Mouse (Mus musculus) retina, postnatal 7 days (tissue): Measurements from ENCODE around the gene Nfix.

ENCODE experiments used
- DNase-seq: peaks from one replicate; pipeline ENCODE4 v3.0.0-alpha.2; 2012; ENCODE audit warnings: low read depth, low spot score

Gene Nfix

DNA sequence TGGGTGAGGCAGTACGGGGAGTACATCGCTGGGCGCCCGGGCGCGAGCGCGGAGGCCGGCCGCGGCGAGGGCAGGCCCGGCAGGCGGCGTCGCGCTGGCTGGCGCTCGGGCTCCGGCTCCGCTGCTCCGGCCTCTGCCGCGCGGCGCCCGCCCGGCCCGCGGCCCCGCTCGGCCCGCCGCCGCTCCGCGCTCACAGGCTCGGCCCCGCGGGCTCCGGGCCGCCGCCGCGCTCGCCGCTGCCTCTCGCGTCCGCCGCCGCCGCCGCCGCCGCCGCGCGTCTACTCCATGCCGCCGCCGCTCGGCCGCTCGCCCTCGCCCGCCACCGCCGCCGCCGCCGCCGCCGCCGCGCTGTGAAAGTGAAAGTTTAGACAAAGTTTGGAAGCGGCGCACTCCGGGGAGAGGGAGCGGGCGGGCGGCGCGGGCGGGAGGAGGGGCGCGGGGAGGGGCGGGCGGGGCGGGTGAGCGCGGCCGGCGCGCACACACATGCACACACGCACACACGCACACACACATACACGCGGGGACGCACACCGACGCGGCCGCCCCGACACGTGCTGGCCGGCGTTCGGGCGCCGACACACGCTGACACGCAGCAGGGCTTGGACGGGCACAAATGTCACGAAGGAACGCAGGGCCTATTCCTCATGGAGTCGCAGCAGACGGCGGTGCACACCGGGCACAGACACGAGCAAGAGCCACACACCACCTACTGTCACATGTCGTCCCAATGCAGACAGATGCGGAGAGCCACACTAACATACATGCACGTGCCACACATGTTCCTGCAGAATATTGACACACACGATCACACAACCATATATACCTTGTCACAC lies at the start of gene Nfix:
Gene Nfix, minus strand, starts transcription at position 346 of the 833 bp plus-strand sequence.
- peak; percentile 49 for DNase-seq

DNA sequence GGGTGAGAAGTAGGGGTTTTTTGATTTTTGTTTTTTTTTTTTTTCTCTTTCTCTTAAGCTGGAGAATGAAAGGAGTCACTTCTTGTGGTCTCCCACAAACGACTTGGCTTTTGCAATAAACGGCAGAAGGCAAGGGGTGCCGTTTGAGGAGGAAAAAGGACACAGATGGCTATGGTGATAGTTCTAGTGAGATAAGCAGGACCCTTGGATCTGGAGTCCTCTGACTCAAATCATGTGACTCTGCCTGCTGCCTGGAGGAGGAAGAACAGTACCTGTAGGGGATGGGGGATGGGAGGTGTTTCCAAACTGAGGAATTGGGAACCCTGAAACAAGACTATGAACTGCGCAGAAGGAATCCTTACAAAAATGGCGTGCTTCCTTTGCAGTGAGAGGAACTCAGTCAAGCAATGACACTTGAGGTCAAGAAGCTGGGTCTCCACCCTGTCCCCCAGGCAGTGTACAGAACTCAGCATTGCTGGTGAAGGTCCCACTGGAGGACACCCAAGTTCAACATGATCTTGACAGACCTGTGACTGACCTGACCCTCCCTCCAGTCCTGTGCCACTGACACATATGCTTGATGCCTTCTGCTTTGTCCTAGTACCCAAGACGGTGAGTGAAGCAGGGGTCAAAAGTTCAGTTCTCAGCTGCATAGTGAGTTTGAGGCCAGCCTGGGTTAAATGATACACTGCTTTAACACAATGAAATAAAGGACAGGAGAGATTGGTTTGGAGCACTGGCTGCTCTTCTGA lies 47.7 kb upstream of the Nfix start:
- DNase-seq, result no peak

DNA sequence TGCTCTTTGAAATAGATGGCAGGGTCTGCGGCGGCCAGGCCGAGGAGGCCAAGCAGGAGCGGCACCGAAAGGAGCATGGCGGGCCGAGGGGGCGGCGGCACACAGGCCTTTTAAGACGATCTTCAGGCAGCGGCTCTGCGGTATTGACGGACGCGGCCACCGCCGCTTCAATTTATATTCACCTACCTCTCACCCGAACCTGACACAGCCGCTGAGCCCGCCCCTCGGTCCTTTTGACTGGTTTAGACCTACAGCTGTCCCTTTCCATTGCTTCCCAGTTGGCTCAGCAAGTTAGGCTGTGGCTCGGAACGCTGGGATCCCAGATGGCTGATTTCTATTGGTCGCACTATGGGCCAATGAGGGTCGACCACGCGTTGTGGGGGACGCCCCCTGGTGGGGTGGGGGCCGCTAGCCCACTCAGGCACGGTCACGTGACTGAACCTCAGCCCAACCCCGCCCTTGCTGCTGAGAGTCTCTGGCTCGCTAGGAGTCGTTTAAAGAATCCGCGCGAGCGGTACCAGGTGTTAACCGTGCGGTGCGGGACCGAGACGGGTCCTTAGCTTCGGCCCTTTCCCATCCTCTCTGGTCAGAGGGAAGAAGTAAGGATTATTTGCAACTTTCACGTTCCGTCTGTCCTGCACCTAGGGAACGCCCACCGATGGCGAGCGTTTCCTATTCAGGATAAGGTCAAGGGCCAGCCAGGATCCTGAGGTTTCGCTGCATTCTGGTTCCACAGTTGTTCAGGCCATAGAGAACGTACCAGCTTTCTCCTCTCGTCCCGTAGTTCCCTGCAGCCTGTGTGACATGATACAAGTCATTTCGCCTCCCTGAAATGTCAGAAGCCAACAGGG lies 46.8 kb upstream of the Nfix start, which contains the start of gene Calr:
Gene Calr, minus strand, starts transcription at position 213 of the 851 bp plus-strand sequence.
- peak; percentile 99 for DNase-seq

DNA sequence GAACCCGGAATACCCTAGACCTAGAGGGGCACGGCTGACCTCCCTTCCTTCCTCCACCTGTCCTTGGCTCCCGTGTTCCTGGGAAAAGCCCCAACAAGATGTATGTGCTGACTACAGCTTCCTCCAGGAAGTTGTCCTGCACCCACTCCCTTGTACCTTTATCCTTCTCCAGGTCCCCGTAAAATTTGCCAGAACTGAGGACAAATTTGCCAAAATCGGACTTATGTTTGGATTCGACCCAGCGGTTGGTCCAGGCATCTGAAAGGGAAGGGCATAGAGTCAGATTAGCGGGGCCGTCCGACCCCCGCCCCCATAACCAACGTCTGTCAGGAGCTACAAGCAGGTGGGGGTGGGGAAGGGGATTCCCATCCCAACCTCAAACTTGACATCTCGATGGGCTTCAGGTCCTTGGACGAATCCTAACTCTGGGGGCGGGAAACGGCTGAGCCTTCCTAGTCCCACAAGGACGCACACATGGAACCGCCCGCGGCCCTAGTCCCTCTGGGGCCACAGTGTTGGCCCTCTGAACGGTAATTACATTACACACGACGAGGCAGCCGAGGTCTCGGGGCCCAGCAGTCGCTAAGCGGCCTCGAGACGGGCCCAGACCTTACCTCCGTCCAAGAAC lies 46.1 kb upstream of the Nfix start:
- DNase-seq, result no peak

DNA sequence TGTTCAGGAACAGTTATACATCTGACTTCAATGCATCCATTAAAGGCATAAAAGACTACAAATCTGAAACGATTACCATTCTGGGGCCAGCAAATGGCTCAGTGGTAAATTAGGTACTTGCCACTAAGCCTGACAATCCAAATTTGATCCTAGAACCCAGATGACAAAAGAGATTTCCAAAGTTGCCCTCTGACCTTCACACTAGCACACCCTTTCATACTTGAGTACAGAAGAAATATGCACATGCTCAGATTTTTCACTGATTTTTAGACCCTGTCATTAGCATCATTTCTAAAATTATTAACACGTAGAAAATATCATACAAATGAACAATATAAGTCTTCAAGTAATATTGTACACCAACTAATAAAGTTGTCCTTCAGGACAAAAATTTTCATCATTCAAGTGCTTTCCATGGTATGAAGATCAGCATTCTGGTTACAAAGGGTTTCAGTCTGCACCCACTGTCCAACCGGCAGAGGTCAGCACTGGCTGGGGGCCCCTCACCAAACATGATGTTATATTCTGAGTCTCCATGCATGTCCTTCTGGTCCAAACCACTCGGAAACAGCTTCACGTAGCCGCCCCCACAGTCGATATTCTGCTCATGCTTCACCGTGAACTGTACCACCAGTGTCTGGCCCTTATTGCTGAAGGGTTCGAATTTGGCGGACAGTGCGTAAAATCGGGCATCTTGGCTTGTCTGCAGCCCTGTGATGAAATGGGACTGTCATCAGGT lies 45.4 kb upstream of the Nfix start:
- no peak for DNase-seq

DNA sequence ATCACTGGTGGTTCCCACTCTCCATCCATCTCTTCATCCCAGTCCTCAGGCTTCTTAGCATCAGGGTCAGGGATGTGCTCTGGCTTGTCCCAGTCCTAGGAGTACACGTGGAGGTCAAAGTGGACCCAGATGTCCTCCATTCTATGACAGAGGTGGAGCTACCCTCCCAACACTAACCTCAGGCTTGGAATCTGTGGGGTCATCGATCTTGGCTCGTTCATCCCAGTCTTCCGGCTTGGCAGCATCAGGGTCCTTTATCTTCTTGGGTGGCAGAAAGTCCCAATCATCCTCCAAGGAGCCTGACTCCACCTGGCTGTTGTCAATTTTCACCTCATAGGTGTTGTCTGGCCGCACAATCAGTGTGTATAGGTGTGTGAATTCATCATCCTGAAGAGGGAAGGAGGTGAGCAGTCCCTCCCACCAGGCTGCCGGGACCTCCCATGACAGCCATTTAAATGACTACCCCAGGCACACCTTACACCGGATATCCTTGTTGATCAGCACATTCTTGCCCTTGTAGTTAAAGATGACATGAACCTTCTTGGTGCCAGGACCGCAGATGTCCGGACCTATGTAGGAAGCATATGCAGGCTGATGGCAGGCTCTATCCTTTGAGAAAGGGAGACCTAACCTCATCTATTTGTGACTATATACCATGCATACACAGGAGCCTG lies 44.4 kb upstream of the Nfix start:
- no peak for DNase-seq

DNA sequence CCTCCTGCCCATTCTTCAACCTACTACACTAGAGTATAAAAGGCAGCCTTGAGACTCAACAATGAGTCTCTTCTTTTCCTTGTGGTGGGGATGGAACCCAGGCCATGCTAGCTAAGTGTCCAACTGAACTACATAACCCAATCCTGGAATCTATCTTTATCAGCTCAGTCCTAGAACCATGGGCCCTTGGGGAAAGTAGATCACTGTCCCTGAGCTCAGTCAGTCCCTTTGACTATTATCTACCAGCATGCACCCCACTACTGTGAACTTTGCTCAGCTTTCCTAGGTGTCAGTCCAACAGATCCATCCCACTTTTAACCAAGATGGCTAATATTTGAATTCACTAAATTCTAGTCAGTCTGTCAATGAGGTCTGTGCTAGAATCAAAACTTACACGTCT lies 41.4 kb upstream of the Nfix start:
- DNase-seq, result no peak

DNA sequence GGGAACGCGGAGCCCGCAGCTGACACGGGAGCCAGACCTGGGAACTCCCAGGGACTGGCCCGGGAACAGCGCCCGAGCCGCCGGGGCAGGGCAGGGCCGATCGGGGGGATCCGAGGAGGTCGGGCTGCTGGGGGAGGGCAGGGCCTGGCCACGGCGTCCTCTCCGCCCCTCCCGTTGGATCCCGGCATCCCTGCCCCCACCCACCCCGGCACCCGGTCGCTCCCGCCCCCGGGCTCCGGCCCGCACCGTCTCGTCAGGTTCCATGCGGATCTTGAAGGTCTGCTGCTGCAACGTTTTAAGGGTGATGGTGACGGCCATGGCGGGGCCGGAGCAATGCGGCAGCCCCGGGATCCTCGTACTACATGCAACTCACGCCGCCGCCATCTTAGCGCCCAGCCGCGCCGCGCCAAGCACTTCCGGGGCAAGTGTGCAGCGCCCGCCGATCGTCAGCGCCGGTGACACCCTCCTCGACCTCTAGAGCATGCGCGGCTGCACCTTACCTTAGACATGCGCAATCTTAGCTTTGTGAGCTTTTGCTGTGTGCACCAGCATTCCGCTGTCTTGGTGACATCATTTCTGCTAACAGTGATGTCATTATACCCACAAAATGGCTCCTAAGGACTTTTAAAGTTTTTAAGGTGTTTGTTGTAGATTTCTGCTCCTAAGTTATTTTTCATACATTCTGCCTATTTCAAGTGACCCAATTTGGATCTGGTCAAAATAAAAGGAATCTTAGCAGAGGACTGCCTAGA lies 40.3 kb upstream of the Nfix start, which contains the start of gene Rad23a:
Gene Rad23a, minus strand, starts transcription at position 418 of the 752 bp plus-strand sequence.
- peak; percentile 92 for DNase-seq

DNA sequence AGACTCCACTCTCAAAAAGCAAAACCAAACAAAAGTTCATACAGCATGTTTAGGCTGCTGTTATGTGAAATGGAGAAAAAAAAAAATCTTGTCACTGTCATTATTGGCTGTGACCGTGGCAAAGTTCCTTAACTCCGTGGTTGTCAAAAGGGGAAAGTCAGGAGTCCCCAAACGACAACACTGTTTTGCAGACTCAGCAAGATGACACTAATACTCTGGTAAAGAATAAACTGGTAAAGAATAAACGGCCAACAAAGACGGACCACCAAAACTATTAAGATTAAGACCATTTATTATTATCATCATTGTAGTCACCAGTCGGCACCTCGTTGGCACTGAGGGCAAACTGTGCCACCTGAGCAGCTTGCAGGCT lies 39.7 kb upstream of the Nfix start:
- DNase-seq, result no peak

DNA sequence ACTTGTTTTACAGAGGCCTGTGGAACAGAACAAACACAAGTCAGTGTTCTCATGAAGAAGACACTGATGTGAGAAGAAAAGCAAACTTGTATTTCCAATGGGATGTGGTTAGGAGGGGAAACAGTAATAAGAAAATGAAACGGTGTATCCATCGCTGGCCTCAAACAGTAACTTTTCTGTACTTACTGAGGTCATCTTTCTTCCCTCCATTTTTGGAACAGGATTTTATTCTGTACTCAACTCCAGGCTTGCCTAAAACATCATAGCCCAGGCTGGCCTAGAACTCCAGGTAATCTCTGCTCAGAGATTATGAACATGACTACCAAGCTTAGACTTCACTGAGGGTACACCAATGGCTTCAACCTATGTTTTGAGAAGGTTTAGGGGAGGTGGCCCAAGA lies 39.3 kb upstream of the Nfix start:
- DNase-seq, result no peak

DNA sequence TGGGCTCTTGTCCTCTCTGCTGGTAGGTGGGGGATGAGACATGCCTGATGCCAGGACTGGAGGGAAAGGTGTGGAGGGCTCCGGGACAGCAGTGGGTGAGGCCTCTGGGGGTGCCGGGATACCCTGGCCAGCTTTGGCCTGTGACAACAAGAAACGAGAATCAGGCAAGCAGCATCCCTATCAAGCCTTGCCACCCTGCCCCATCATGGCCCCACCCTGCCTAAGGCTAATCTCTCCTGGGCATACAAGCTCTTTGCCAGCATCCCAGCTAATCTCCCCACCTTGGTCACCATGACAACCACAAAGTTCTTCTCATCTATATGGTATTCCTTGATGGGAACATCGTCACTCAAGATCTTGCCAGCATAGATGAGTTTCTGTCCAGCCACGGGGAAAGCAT lies 38.4 kb upstream of the Nfix start:
- no peak for DNase-seq

DNA sequence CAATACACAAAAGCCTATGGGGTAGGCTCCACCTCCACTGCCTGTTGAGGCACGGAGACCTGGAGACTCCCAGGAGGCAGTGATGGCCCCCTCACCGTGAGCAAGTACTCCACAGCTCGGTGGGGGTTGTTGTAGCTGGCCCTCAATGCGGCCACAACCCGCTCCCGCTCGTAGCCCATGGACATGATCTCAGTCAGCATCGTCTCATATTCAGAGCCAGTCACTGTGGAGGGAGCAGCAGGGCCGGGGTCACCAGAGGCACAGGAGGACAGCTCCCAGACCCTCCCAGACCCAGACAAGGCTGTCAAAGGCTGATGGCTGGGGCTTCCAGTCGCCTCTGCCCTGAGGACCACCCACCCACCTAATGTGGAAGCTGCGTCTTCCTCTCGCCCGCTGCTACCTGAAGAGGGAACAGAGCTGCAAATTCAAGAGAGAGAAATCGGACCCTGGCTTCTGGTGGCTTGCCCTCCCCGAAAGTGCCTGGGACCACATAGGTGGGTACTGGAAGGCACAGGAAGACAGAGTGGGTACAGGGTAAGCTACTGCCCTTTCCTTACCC lies 37.8 kb upstream of the Nfix start:
- DNase-seq, result no peak

DNA sequence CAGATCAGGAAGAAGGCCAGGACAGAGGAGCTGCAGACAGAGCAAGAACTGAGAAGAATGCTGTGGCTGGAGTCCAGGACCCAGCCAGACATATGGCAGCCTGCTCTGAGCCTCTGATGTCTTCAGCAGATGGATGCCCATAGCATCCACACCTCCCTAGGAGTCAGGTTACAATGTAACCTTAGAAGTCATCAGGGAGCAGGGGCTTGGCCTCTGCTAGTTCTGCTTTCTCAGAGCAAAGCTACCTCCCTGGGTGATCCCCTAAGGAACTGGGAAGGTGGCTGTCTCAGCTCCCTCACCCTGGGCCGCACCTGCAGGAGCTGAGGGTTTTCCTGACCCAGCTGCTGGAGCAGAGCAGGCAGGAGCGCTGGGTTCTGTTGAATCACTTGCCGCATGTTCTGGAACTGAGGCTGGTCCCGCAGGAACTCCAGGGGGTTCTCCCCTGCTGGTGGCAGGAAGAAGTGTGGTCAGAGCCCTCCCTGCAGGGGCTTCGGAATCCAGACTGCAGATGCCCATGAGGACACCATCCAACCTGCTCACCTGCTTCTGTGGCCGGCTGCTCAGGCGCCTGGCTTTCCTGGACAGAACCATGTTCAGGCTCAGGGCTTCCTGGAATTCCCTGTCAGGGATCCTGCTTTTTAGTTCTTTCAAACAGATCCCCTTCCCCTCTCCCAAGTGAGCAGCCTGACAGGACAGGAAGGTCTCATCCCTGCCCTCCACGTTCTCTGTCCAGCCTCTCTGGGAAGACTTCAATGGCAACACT lies 37.2 kb upstream of the Nfix start:
- DNase-seq, result no peak

DNA sequence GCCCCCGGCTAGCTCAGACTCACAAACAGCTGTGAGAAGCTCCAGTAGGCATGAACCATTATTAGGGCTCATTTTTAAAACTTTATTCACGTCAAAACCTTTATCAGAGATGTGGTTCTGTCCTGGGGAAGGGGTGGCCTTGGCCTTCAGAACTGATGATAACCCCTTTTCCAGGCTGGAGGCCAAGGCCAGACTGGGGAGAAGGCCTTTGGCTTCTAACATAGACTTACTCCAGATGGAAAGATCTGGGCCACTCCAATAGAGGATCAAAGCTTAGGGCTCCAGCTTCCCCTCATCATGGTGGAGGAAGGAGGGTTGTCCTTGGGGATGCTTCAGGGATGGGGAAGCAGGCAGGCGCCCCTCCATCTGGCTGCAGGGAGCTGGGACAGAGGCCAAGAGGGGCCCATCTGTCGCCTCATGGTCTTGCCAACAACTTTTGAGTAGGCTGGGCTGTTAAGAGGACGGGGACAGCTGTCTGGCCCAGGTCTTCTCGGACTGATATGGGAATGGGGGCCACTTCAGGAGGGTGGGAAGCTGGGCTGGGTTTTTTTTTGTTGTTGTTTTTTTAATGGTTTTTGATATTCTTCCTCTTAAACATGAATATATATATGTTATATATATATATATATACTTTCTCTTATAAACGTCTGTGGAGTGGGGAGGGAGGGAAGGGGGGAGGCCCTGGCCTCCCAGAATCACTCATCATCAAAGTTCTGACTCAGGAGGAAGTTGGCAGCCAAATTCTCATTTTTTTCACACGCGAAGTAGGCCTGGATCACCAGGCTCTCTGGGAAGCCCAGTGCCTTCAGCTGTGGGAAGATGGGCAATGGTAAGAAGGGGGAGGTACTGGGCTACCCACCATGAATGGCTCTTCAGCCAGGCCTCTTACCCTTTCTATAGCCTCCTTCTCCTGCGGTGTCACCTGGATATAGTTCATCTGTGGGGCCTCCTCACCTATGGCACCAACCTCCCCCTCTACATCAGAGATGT lies 35.0 kb upstream of the Nfix start:
- DNase-seq, result no peak

DNA sequence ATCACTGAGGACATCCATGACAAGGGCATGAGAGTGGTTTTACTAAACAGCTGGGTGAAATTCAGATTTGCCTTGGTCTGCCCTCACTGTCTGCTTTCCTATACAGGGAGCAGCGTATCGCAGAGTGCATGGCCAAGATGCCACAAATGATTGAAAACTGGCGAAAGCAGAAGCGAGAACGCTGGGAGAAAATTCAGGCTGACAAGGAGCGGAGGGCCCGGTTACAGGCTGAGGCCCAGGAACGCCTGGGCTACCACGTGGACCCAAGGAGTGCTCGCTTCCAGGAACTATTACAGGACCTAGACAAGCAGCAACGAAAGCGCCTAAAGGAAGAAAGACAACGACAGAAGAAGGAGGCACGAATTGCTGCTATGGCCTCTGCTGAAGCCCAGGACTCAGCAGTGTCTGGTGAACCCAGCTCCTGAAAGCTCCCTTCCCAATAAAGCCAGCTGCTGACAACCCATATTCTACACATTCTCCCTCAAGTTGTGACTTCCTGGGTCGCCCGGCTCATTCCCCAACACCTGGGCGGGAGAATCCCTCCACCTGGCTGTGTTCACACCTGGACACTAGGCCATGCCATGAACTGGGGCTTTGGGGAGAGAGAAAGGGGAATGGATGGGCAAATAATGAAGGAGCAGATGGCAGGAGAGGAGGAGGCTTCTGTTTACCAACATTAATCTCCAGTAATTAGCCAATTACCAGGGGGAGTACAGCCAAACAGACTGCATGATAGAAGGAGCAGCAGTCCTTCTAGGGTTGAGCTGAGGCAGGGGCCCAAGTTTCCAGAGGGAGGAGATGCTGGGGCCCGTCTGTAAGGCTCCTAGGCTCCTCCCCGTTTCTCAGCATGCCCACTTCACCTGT lies 34.1 kb upstream of the Nfix start:
- DNase-seq, result no peak
